Mouse (Mus musculus) embryonic facial prominence, embryonic 10.5 days (tissue): ENCODE data around the gene Otof. TPM values are rescaled to one million over a fixed set of nuclear protein-coding genes. Genes with fewer than 3 reads are reported as not detected.

Source experiments
- DNase-seq: peaks from one replicate; pipeline ENCODE4 v3.0.0-alpha.2; 2017; ENCODE audit warnings: low spot score
- H3K27ac ChIP-seq: fragments of 300-500 bp; sonication (generic); replicated peaks from 2 replicates; pipeline ENCODE4 v1.5.1; 2016; ENCODE audit warnings: mild to moderate bottlenecking
- H3K27me3 ChIP-seq: fragments of 300-500 bp; sonication (generic); replicated peaks from 2 replicates; pipeline ENCODE4 v1.6.1; 2016; ENCODE audit warnings: low read depth, mild to moderate bottlenecking; ENCODE audit not compliant: poor library complexity, severe bottlenecking
- H3K36me3 ChIP-seq: fragments of 300-500 bp; sonication (generic); replicated peaks from 2 replicates; pipeline ENCODE4 v1.6.1; 2016; ENCODE audit warnings: mild to moderate bottlenecking, moderate library complexity
- H3K4me1 ChIP-seq: fragments of 300-500 bp; sonication (generic); 2 replicates; pipeline ENCODE4 v1.6.1; 2016
- H3K4me3 ChIP-seq: fragments of 300-500 bp; sonication (generic); 2 replicates; pipeline ENCODE4 v1.5.1; 2016; ENCODE audit warnings: mild to moderate bottlenecking, moderate library complexity
- H3K9me3 ChIP-seq: fragments of 300-500 bp; sonication (generic); 2 replicates; pipeline ENCODE4 v1.6.1; 2016; ENCODE audit warnings: mild to moderate bottlenecking
- WGBS: fragments of 180-500 bp; shearing (Covaris S2); methylation state at CpG from one replicate; pipeline ENCODE4 v1.1.7; 2016; 5-methylcytosine and 5-hydroxymethylcytosine counted together
- polyA plus RNA-seq: library from polyadenylated mRNA; unstranded; fragments of >200 nt; fragmentation: Nextera tagmentation; extraction: Ambion mirVana; gene quantifications from 2 replicates; pipeline ENCODE4 v1.2.1, GENCODE M21; 2016

Otof gene
- polyA plus RNA-seq, 1 experiment from 2014 or later = 0.05 TPM

DNA sequence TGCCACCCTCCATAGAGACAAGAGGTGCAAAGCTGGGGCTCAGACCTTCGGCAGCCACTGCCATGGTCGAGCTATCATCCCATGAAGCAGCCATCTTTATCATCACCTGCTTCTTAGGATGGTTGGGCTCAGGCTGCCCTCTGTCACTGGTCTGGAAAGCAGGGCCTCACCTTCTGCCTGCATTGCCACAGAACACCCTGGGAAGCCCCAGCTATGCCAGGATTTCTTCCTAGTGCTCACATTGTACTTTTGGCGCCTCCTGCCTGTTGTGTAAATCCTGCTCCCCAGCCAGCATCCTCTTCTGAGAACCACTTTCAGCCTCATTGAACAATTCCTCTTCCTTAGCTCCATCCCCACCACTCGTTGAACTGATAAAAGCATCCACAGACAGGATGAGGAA, 45.9 kb downstream of the Otof start:
- DNase-seq = no peak
- H3K4me1 ChIP-seq = peaks cover 7% of the 10 kb centered on the region
- H3K27ac ChIP-seq = peak overlapping the region; percentile 40
- 69% methylated on average over 4 of the region's 4 CpGs for WGBS
- H3K27me3 ChIP-seq = 0 out of 2 replicates have a peak, but pooled peaks cover 7% of the 10 kb centered on the region
- H3K9me3 ChIP-seq = no peaks in the 10 kb centered on the region
- no peak overlapping the region for H3K4me3 ChIP-seq
- no peaks in the 10 kb centered on the region for H3K36me3 ChIP-seq

DNA sequence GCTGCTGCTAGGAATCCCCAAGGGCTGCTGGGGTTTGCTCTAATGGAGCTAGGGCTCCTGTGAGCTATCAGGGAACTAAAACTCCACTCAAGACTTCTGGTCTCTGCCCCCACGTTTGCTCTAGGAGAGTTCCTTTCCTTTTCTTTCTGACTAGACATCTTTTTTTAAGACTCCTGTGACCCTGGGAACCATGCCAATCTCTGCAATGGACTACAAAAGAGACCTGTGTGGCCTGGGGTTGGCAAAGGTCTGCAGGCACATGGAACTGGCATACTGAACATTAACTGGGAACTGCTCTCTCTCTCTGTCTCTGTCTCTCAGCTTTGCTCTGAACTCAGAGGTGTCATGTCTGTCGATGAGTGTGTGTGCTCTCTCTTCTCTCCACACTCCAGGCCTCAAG, 46.4 kb downstream of the Otof start:
- H3K27ac ChIP-seq = no peak overlapping the region
- no peak for DNase-seq
- H3K27me3 ChIP-seq = 0 out of 2 replicates have a peak, but pooled peaks cover 7% of the 10 kb centered on the region
- H3K4me1 ChIP-seq = peaks cover 7% of the 10 kb centered on the region
- no peaks in the 10 kb centered on the region for H3K9me3 ChIP-seq
- no peak overlapping the region for H3K4me3 ChIP-seq
- H3K36me3 ChIP-seq = no peaks in the 10 kb centered on the region
- WGBS = 69% methylated on average over 2 of the region's 2 CpGs

DNA sequence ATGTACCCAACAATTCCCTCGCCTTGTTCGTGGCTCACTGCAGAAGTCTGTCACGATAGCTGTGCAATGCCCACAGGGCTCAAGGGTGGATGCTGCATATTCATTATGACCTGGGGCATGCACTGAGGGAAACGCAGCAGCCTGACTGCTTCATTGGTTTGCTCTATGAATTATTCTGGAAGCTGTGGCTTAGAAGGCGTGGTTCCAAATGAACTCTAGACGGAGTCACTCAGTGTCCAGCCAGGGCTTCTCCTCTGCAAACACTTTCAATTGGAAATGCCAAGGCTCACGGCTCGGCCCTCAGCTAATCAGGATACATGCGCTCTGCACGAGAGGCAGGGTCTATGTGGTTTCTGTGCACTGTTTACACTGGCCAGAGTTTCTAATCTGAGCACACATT, 50.2 kb downstream of the Otof start:
- no peak for DNase-seq
- Histone ChIP-seq H3K36me3 (no peaks in the 10 kb centered on the region), H3K27ac (no peak overlapping the region), H3K9me3 (no peaks in the 10 kb centered on the region), H3K4me1 (peaks cover 20% of the 10 kb centered on the region), H3K4me3 (no peak overlapping the region), H3K27me3 (peaks cover 7% of the 10 kb centered on the region; the same call in 1 of the 2 replicates)
- WGBS = 83% methylated on average over 10 of the region's 10 CpGs

DNA sequence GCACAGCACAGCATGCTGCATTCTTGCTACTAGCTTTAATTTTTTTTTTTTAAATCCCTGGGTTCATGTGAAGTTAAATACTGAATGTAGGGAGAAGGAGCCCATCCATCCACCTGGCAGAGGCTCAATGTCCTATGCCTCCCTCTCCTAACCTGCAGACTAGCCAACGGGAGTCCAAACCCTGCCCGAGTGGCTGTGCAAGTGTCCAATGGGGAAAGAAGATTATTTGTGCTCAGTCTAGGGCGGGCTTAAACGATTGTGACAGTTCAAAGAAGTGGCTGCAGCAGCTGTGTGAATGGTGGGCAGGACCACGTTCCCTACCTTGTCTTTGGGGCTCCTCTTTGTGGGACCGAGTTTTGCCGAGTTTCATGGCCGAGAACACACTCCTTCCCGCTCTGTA, 54.9 kb downstream of the Otof start:
- peaks cover 16% of the 10 kb centered on the region for H3K4me1 ChIP-seq
- no peak overlapping the region; the same call in 1 of the 2 replicates for H3K4me3 ChIP-seq
- no peaks in the 10 kb centered on the region for H3K9me3 ChIP-seq
- no peak overlapping the region for H3K27ac ChIP-seq
- peak; percentile 21 for DNase-seq
- peaks cover 15% of the 10 kb centered on the region for H3K27me3 ChIP-seq
- WGBS = 19% methylated on average over 9 of the region's 9 CpGs
- no peaks in the 10 kb centered on the region for H3K36me3 ChIP-seq

DNA sequence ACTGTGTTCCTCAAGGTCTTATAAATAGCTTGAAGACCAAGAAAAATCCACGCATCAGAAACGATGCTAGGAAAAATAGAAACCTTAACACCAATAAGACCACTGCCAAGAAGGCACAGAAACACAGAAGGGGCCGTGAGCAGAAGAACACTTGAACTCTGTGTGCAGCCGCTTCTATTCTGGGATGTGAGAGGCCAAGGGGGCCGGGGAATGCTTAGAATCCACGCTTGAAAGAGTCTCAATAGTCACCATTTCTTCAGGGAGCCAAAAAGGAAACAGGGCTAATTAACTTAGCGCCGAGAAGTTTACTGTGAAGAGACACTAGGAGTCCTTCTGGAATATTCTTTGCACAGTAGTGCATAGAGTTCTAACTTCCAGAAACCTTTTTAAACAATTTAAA, 60.6 kb downstream of the Otof start:
- Histone ChIP-seq H3K27me3 (peaks cover 15% of the 10 kb centered on the region; the same call in 1 of the 2 replicates), H3K27ac (no peak overlapping the region), H3K36me3 (no peaks in the 10 kb centered on the region), H3K9me3 (no peaks in the 10 kb centered on the region), H3K4me3 (no peak overlapping the region), H3K4me1 (peaks cover 10% of the 10 kb centered on the region)
- WGBS = 32% methylated on average over 8 of the region's 8 CpGs
- DNase-seq = peak; percentile 43

- Histone ChIP-seq H3K4me1 (peaks cover 10% of the 10 kb centered on the region), H3K36me3 (no peaks in the 10 kb centered on the region), H3K27me3 (peaks cover 15% of the 10 kb centered on the region; the same call in 1 of the 2 replicates), H3K27ac (no peak overlapping the region; the same call in 1 of the 2 replicates), H3K4me3 (no peak overlapping the region), H3K9me3 (no peaks in the 10 kb centered on the region)
- 86% methylated on average over 5 of the region's 5 CpGs for WGBS
- no peak for DNase-seq
Observed at GRCm38 (mm10) chr5:30400521-30400920, 61.2 kb downstream of the Otof start.

- no peaks in the 10 kb centered on the region; the same call in 1 of the 2 replicates for H3K27me3 ChIP-seq
- H3K36me3 ChIP-seq = no peaks in the 10 kb centered on the region
- no peaks in the 10 kb centered on the region for H3K9me3 ChIP-seq
- no peak overlapping the region for H3K27ac ChIP-seq
- 28% methylated on average over 7 of the region's 7 CpGs for WGBS
- H3K4me1 ChIP-seq = no peaks in the 10 kb centered on the region
- DNase-seq = peak; percentile 80
- H3K4me3 ChIP-seq = no peak overlapping the region
Observed at GRCm38 (mm10) chr5:30391473-30391872, 70.3 kb downstream of the Otof start.

DNA sequence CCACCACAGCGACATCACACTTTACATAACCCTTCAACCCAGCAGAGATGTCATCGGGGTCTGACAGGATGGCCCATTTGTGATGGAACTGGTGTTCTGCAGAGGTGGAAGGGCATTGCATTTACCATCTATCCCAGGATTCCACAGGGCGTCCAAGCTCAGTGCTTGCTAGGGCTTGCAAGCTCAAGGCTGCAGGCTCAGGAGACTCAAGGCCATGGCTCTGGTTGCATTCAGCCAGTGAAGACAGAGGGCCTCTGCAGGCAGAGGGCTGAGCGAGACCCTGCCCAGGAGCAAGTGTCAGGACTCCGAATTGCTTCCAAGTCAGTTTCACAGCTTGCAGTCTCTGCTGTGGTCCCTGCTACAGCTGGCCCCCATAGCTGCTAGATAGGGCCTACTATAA, 71.9 kb downstream of the Otof start:
- Histone ChIP-seq H3K9me3 (no peaks in the 10 kb centered on the region), H3K27me3 (no peaks in the 10 kb centered on the region; the same call in 1 of the 2 replicates), H3K4me1 (no peaks in the 10 kb centered on the region), H3K4me3 (no peak overlapping the region), H3K27ac (no peak overlapping the region), H3K36me3 (no peaks in the 10 kb centered on the region)
- no peak for DNase-seq
- 88% methylated on average over 5 of the region's 5 CpGs for WGBS

- no peak overlapping the region for H3K27ac ChIP-seq
- no peaks in the 10 kb centered on the region; the same call in 1 of the 2 replicates for H3K27me3 ChIP-seq
- WGBS = 86% methylated on average over 6 of the region's 6 CpGs
- no peak overlapping the region for H3K4me3 ChIP-seq
- H3K36me3 ChIP-seq = no peaks in the 10 kb centered on the region
- peaks cover 10% of the 10 kb centered on the region for H3K4me1 ChIP-seq
- no peak for DNase-seq
- no peaks in the 10 kb centered on the region for H3K9me3 ChIP-seq
Observed at GRCm38 (mm10) chr5:30387726-30388125, 74.0 kb downstream of the Otof start.

- peak; percentile 38 for DNase-seq
- peak overlapping the region; percentile 57; the same call in 1 of the 2 replicates for H3K27ac ChIP-seq
- no peaks in the 10 kb centered on the region for H3K27me3 ChIP-seq
- peaks cover 13% of the 10 kb centered on the region for H3K4me1 ChIP-seq
- no peaks in the 10 kb centered on the region for H3K36me3 ChIP-seq
- no peaks in the 10 kb centered on the region for H3K9me3 ChIP-seq
- 48% methylated on average over 7 of the region's 7 CpGs for WGBS
- no peak overlapping the region for H3K4me3 ChIP-seq
Observed at GRCm38 (mm10) chr5:30382876-30383275, 78.9 kb downstream of the Otof start.

- DNase-seq = no peak
- no peak overlapping the region for H3K4me3 ChIP-seq
- 71% methylated on average over 5 of the region's 5 CpGs for WGBS
Observed at GRCm38 (mm10) chr5:30369426-30369825, 92.3 kb downstream of the Otof start.

GRCm38 (mm10) chr5:30367405-30367804, 94.3 kb downstream of the Otof start:
- Histone ChIP-seq H3K4me1 (no peaks in the 10 kb centered on the region), H3K9me3 (no peaks in the 10 kb centered on the region), H3K4me3 (no peak overlapping the region), H3K27ac (no peak overlapping the region), H3K36me3 (no peaks in the 10 kb centered on the region), H3K27me3 (no peaks in the 10 kb centered on the region)
- DNase-seq = no peak
- WGBS = 82% methylated on average over 8 of the region's 8 CpGs

More at GRCm38 (mm10) chr5:30369426-30369825, 92.3 kb downstream of the Otof start:
- Histone ChIP-seq H3K27ac (no peak overlapping the region), H3K27me3 (no peaks in the 10 kb centered on the region), H3K4me1 (no peaks in the 10 kb centered on the region), H3K9me3 (no peaks in the 10 kb centered on the region), H3K36me3 (no peaks in the 10 kb centered on the region)

DNA sequence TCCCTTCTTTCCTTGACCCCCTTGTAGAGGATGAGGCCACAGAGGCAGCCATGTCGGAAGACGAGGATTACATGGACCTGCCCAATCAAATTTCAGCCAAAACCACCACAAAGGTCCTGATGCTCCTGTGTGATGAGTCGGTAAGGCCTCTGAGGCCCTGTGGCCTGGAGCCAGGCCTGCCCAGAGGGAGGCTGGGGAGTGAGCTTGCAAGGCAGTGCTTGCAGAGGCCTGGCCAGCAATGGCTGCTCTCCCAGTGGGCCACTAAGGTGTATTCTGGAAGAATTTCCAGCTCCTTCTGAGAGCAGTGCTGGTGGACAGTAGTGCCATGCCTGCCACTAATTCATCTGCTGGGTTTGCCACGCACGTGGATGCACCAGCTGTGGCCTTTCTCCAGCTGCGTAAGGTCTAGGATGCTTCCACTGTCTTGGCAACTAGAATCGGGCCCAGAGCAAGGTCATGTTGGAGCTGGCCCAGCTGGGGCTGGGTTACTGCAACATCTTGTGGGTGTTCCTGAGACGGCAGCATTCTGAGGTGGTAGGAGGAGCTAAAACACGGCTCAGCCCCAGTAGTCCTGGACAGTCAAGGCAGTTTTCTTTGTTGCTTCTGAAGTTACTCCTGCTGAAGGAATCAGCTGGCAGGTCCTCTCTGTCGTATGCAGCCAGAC, 103.2 kb downstream of the Otof start:
- 89% methylated on average over 10 of the region's 10 CpGs for WGBS
- DNase-seq = no peak
- H3K36me3 ChIP-seq = no peaks in the 10 kb centered on the region

More for the DNA sequence above, 103.2 kb downstream of the Otof start:
- H3K4me3 ChIP-seq = no peak overlapping the region
- H3K27ac ChIP-seq = no peak overlapping the region
- H3K27me3 ChIP-seq = no peaks in the 10 kb centered on the region
- H3K9me3 ChIP-seq = no peaks in the 10 kb centered on the region
- H3K4me1 ChIP-seq = no peaks in the 10 kb centered on the region
